Mouse (Mus musculus) lung, postnatal 0 days (tissue): Measurements from ENCODE around the gene Nosip.

Experiments
- CTCF ChIP-seq: IDR thresholded peaks from 2 replicates; pipeline ENCODE4 v1.5.1; 2016; ENCODE audit warnings: antibody characterized with exemption, mild to moderate bottlenecking
- EP300 ChIP-seq: IDR thresholded peaks from 2 replicates; pipeline ENCODE4 v1.6.1; 2016; ENCODE audit warnings: antibody characterized with exemption, mild to moderate bottlenecking, control low read depth

DNA sequence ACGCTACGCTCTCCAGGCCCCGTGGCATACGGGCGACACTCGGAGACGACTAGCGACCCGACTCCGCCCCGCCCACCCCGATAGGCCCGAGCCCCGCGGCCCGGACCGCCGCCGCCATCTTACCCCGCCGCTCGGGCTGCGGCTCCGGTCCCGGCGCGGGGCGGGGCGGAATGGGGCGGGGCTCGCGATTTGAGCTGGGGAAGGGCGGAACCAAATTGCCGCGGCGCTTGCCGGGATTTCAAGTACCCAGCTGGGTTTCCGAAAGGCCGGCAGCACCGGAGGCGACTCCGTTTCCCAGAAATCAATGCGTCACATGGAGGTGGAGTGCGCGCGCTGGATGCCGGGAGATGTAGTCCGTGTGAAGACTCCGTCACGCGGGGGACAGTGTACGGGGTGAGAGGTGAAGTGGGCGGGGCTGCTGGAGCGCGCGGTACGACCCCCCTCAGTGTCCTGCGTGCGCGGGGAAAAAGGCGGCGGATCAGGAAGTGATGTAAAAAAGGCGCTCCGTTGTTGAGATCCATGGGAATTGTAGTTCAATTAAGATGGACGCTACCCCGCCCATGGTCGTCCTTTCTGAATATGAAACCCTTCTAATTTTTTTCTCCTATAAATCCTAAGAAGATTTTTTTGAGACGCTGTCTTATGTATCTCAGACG lies 46.1 kb upstream of the Nosip start, which contains the start of gene Scaf1:
- TF ChIP-seq CTCF = no peak
- TF ChIP-seq EP300 = no peak; the same call in 1 of the 2 replicates
